Mouse (Mus musculus): ENCODE data around the gene Olfr1256. TPM values are rescaled to one million over a fixed set of nuclear protein-coding genes. Genes with fewer than 3 reads are reported as not detected.

The Olfr1256 gene
- polyA plus RNA-seq (2014; fragmentation: Illumina TruSeq; extraction: RNeasy Lipid Tissue Mini Kit (QIAGEN cat#74804); ENCODE audit: low read depth, low replicate concordance) = not detected

GRCm38 (mm10) chr2:89841455-89841854 is at the start of gene Olfr1256:
Gene Olfr1256, minus strand, starts transcription at chr2:89841555.

GRCm38 (mm10) chr2:89878137-89878536 is 36.8 kb upstream of the Olfr1256 start, which contains the start of gene Olfr1257:
Gene Olfr1257, plus strand, starts transcription at chr2:89878437.

GRCm38 (mm10) chr2:89848105-89848504 is 6.8 kb upstream of the Olfr1256 start, which contains the start of gene Olfr48:
Gene Olfr48, minus strand, starts transcription at chr2:89848205.

GRCm38 (mm10) chr2:89811751-89812150 is 29.6 kb downstream of the Olfr1256 start, which contains the start of gene Olfr1255:
Gene Olfr1255, plus strand, starts transcription at chr2:89812051.

GRCm38 (mm10) chr2:89793519-89793918 is 47.8 kb downstream of the Olfr1256 start, which contains the start of gene Olfr1254:
Gene Olfr1254, minus strand, starts transcription at chr2:89793619.

Other genes with a start within 250 kb of the Olfr1256 start
- gene Olfr1246, start 248.4 kb downstream of the Olfr1256 start, polyA plus RNA-seq (2014; fragmentation: Illumina TruSeq; extraction: RNeasy Lipid Tissue Mini Kit (QIAGEN cat#74804); ENCODE audit: low read depth, low replicate concordance) = not detected
- not detected for gene Olfr1247, start 227.4 kb downstream of the Olfr1256 start, polyA plus RNA-seq (2014; fragmentation: Illumina TruSeq; extraction: RNeasy Lipid Tissue Mini Kit (QIAGEN cat#74804); ENCODE audit: low read depth, low replicate concordance)
- gene Olfr1248, start 223.3 kb downstream of the Olfr1256 start, polyA plus RNA-seq (2014; fragmentation: Illumina TruSeq; extraction: RNeasy Lipid Tissue Mini Kit (QIAGEN cat#74804); ENCODE audit: low read depth, low replicate concordance) = not detected
- gene Olfr1249, start 206.6 kb downstream of the Olfr1256 start, polyA plus RNA-seq (2014; fragmentation: Illumina TruSeq; extraction: RNeasy Lipid Tissue Mini Kit (QIAGEN cat#74804); ENCODE audit: low read depth, low replicate concordance) = not detected
- not detected for gene Olfr1250, start 180.1 kb downstream of the Olfr1256 start, polyA plus RNA-seq (2014; fragmentation: Illumina TruSeq; extraction: RNeasy Lipid Tissue Mini Kit (QIAGEN cat#74804); ENCODE audit: low read depth, low replicate concordance)
- gene Olfr1251, start 169.6 kb downstream of the Olfr1256 start, polyA plus RNA-seq (2014; fragmentation: Illumina TruSeq; extraction: RNeasy Lipid Tissue Mini Kit (QIAGEN cat#74804); ENCODE audit: low read depth, low replicate concordance) = not detected
- gene Olfr1252, start 116.5 kb downstream of the Olfr1256 start, polyA plus RNA-seq (2014; fragmentation: Illumina TruSeq; extraction: RNeasy Lipid Tissue Mini Kit (QIAGEN cat#74804); ENCODE audit: low read depth, low replicate concordance) = not detected
- not detected for gene Olfr1253, start 84.5 kb downstream of the Olfr1256 start, polyA plus RNA-seq (2014; fragmentation: Illumina TruSeq; extraction: RNeasy Lipid Tissue Mini Kit (QIAGEN cat#74804); ENCODE audit: low read depth, low replicate concordance)
- not detected for gene Olfr1254, start 47.9 kb downstream of the Olfr1256 start, polyA plus RNA-seq (2014; fragmentation: Illumina TruSeq; extraction: RNeasy Lipid Tissue Mini Kit (QIAGEN cat#74804); ENCODE audit: low read depth, low replicate concordance)
- gene Olfr1255, start 29.5 kb downstream of the Olfr1256 start, polyA plus RNA-seq (2014; fragmentation: Illumina TruSeq; extraction: RNeasy Lipid Tissue Mini Kit (QIAGEN cat#74804); ENCODE audit: low read depth, low replicate concordance) = not detected
- not detected for gene Olfr48, start 6.7 kb upstream of the Olfr1256 start, polyA plus RNA-seq (2014; fragmentation: Illumina TruSeq; extraction: RNeasy Lipid Tissue Mini Kit (QIAGEN cat#74804); ENCODE audit: low read depth, low replicate concordance)
- not detected for gene Olfr1257, start 36.9 kb upstream of the Olfr1256 start, polyA plus RNA-seq (2014; fragmentation: Illumina TruSeq; extraction: RNeasy Lipid Tissue Mini Kit (QIAGEN cat#74804); ENCODE audit: low read depth, low replicate concordance)
- not detected for gene Olfr1258, start 85.8 kb upstream of the Olfr1256 start, polyA plus RNA-seq (2014; fragmentation: Illumina TruSeq; extraction: RNeasy Lipid Tissue Mini Kit (QIAGEN cat#74804); ENCODE audit: low read depth, low replicate concordance)
- not detected for gene Olfr1259, start 107.1 kb upstream of the Olfr1256 start, polyA plus RNA-seq (2014; fragmentation: Illumina TruSeq; extraction: RNeasy Lipid Tissue Mini Kit (QIAGEN cat#74804); ENCODE audit: low read depth, low replicate concordance)
- not detected for gene Olfr1260, start 132.8 kb upstream of the Olfr1256 start, polyA plus RNA-seq (2014; fragmentation: Illumina TruSeq; extraction: RNeasy Lipid Tissue Mini Kit (QIAGEN cat#74804); ENCODE audit: low read depth, low replicate concordance)
- not detected for gene Olfr1261, start 149.7 kb upstream of the Olfr1256 start, polyA plus RNA-seq (2014; fragmentation: Illumina TruSeq; extraction: RNeasy Lipid Tissue Mini Kit (QIAGEN cat#74804); ENCODE audit: low read depth, low replicate concordance)
- not detected for gene Olfr1262, start 158.6 kb upstream of the Olfr1256 start, polyA plus RNA-seq (2014; fragmentation: Illumina TruSeq; extraction: RNeasy Lipid Tissue Mini Kit (QIAGEN cat#74804); ENCODE audit: low read depth, low replicate concordance)
- not detected for gene Olfr1263, start 170.6 kb upstream of the Olfr1256 start, polyA plus RNA-seq (2014; fragmentation: Illumina TruSeq; extraction: RNeasy Lipid Tissue Mini Kit (QIAGEN cat#74804); ENCODE audit: low read depth, low replicate concordance)
- not detected for gene Olfr1264, start 184.0 kb upstream of the Olfr1256 start, polyA plus RNA-seq (2014; fragmentation: Illumina TruSeq; extraction: RNeasy Lipid Tissue Mini Kit (QIAGEN cat#74804); ENCODE audit: low read depth, low replicate concordance)
- gene Olfr1265, start 193.8 kb upstream of the Olfr1256 start, polyA plus RNA-seq (2014; fragmentation: Illumina TruSeq; extraction: RNeasy Lipid Tissue Mini Kit (QIAGEN cat#74804); ENCODE audit: low read depth, low replicate concordance) = not detected
- not detected for gene Olfr140, start 222.0 kb upstream of the Olfr1256 start, polyA plus RNA-seq (2014; fragmentation: Illumina TruSeq; extraction: RNeasy Lipid Tissue Mini Kit (QIAGEN cat#74804); ENCODE audit: low read depth, low replicate concordance)

All from sigmoid colon, adult 10 weeks (tissue).